Mouse (Mus musculus) small intestine, adult 2 months (tissue): ENCODE measurements around the gene Mpdz. TPM values are rescaled to one million over a fixed set of nuclear protein-coding genes. Genes with fewer than 3 reads are reported as not detected.
A peak's percentile ranks its signal among the peaks of the same experiment; 100 is the strongest.

Source experiments
- H3K27ac ChIP-seq: fragments of 200-500 bp; 2 replicates; pipeline ENCODE4 v1.5.1; 2012; ENCODE audit warnings: low read depth, low read length, control low read depth, inconsistent platforms; ENCODE audit not compliant: insufficient read depth
- H3K27me3 ChIP-seq: fragments of 200-500 bp; 2 replicates; pipeline ENCODE4 v1.6.1; 2012; ENCODE audit warnings: mild to moderate bottlenecking, moderate library complexity, low read length, inconsistent platforms; ENCODE audit not compliant: control insufficient read depth, insufficient read depth
- H3K36me3 ChIP-seq: fragments of 200-500 bp; 2 replicates; pipeline ENCODE4 v1.6.1; 2012; ENCODE audit warnings: mild to moderate bottlenecking, low read length, control low read depth, inconsistent platforms; ENCODE audit not compliant: control insufficient read depth, insufficient read depth
- H3K4me1 ChIP-seq: fragments of 200-500 bp; 2 replicates; pipeline ENCODE4 v1.6.1; 2012; ENCODE audit warnings: low read length, inconsistent platforms, mixed read lengths; ENCODE audit not compliant: control insufficient read depth, insufficient read depth, insufficient read length
- H3K4me3 ChIP-seq: fragments of 200-500 bp; 2 replicates; pipeline ENCODE4 v1.5.1; 2012; ENCODE audit warnings: low read depth, mild to moderate bottlenecking, control low read depth, inconsistent platforms, low read length, moderate library complexity
- CTCF ChIP-seq: fragments of 200-500 bp; IDR thresholded peaks from 2 replicates; pipeline ENCODE4 v1.5.1; 2012; ENCODE audit warnings: low read depth, mild to moderate bottlenecking, control low read depth, inconsistent platforms, low read length, moderate library complexity, mixed read lengths; ENCODE audit not compliant: insufficient replicate concordance, insufficient read length; ENCODE audit errors: extremely low read depth
- POLR2A ChIP-seq: fragments of 200-500 bp; IDR thresholded peaks from 2 replicates; pipeline ENCODE4 v1.6.1; 2012; ENCODE audit warnings: low read depth, mild to moderate bottlenecking, control low read depth, inconsistent platforms, low read length, moderate library complexity
- WGBS: fragments of 180-500 bp; shearing (Covaris S2); methylation state at CpG from one replicate; pipeline ENCODE4 v1.1.7; 2018; 5-methylcytosine and 5-hydroxymethylcytosine counted together
- polyA plus RNA-seq: library from polyadenylated mRNA; depleted of rRNA; stranded (reverse); fragments of >200 nt; gene quantifications from 2 replicates; pipeline ENCODE4 v1.2.3, GENCODE M21; 2012; rRNA removed

Gene Mpdz
- 0.99 and 1.2 TPM in 2 replicates for polyA plus RNA-seq

DNA sequence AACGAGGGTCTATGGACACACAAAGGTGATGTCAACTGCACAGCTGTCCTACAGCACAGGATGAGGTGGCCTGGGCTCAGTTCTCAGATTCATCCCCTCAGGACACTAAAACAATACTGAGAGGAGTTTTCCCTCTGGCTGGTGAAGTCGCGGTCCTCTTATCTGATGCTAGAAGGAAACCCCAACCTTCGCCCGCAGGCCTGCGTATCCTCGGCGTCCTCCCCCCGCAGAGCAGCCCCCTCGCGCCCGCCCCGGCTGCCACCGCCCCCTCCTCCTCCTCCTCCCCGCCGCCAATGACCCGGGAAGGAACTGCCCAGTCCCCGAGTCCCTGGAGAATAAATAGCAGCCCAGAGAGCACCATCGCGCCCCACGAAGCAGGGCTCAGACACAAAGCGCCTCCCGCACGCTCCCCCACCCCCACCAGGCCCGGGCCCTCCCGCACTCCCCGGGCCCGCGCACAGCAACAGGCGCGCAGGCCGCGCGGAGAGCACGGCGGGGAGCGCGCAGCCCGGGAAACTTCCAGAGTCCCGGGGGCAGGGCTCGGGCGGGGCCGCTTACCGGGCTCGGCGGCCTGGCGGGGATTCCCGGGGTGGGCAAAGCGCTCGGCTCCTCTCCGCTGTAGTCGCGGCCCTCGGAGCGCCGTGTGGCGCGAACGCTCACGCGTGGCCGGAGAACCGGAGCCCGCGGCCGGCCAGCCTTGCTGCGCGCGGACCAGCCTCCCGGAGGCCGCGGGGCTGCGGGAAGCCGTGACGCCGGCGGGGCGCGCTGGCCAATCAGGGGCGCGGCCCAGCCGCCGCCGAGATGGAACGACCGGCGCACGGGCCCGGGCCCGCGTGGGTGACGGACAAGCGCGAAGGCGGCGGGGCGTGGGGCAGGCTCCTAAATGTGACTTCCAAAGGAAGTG, at the start of gene Mpdz:
Gene Mpdz, minus strand, starts transcription at position 738 of the 904 bp plus-strand sequence.
- Histone ChIP-seq H3K27me3 (peaks cover 9% of the 10 kb centered on the region; the same call in 1 of the 2 replicates), H3K4me3 (peak within 1 kb of the TSS; percentile 82), H3K27ac (no peak within 1 kb of the TSS), H3K36me3 (no peaks in the 10 kb centered on the region), H3K4me1 (no peaks in the 10 kb centered on the region)
- TF ChIP-seq CTCF (no peak), POLR2A (no peak)
- under 1% methylated on average over 96 of the region's 97 CpGs for WGBS

DNA sequence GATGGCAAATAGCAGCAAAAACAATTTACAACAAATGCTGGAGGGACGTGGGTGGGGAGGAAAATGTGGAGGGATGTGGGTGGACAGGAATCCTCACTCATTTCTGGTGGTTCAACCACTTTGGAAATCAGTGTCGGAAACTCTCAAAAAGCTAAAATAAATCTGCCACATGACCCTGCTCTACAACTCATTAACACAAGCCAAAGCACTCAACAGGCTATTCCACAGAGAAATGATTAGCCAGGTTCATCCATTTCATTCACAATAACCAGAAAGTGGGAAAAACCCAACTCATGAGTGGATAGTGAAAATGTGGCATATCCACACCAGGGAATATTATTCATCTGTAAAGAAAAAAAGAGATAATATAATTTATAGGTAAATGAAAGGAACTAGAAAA, 47.9 kb upstream of the Mpdz start:
- TF ChIP-seq POLR2A (no peak), CTCF (no peak)
- 77% methylated on average over 2 of the region's 2 CpGs for WGBS
- no peak overlapping the region for H3K4me3 ChIP-seq

GRCm38 (mm10) chr4:81484603-81485002, 42.0 kb upstream of the Mpdz start:
- TF ChIP-seq POLR2A (no peak), CTCF (no peak)
- no peak overlapping the region for H3K27ac ChIP-seq
- H3K4me3 ChIP-seq: no peak overlapping the region
- H3K4me1 ChIP-seq: no peaks in the 10 kb centered on the region
- 57% methylated on average over 7 of the region's 7 CpGs for WGBS
- H3K27me3 ChIP-seq: no peaks in the 10 kb centered on the region; the same call in 1 of the 2 replicates
- no peaks in the 10 kb centered on the region for H3K36me3 ChIP-seq

More for the DNA sequence above, 47.9 kb upstream of the Mpdz start:
- H3K36me3 ChIP-seq: no peaks in the 10 kb centered on the region
- H3K4me1 ChIP-seq: no peaks in the 10 kb centered on the region
- H3K27ac ChIP-seq: no peak overlapping the region
- H3K27me3 ChIP-seq: no peaks in the 10 kb centered on the region; the same call in 1 of the 2 replicates

DNA sequence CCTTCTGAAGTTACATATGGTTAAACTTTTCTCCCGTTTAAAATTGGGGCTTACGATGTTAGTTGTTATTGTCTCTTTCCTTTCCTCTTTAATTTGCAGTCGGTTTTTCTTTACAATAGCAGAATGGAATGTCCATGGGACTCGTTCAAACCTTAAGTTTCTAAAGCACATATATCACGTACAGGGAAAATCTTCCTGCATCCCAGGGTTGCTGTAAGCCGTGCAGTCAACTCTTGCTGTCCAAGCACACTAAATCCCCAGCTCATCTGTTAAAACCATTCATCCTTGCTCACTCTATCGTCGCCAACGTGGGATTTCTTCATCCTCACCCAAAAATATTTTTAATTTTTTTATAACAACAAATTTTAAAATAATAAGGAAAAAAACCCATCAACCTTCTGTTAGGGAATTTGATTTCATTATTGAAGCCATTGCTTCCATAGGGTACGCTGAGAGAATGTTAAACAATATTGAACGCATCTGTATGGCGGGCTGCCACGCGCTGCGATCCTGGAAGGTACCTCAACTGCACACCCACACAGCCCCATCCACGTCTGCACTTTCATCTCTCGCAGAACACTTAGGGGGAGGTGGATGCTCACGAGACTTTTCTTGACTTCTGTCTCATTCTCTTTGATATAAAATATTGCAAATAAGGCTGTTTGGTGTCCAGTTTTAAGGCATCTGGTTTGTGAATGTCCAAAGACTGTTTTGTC, 41.4 kb upstream of the Mpdz start:
- TF ChIP-seq POLR2A: no peak
- no peak for TF ChIP-seq CTCF
- H3K4me1 ChIP-seq: no peaks in the 10 kb centered on the region
- 74% methylated on average over 18 of the region's 18 CpGs for WGBS
- H3K4me3 ChIP-seq: no peak overlapping the region
- H3K36me3 ChIP-seq: no peaks in the 10 kb centered on the region
- H3K27me3 ChIP-seq: no peaks in the 10 kb centered on the region; the same call in 1 of the 2 replicates
- H3K27ac ChIP-seq: no peak overlapping the region

DNA sequence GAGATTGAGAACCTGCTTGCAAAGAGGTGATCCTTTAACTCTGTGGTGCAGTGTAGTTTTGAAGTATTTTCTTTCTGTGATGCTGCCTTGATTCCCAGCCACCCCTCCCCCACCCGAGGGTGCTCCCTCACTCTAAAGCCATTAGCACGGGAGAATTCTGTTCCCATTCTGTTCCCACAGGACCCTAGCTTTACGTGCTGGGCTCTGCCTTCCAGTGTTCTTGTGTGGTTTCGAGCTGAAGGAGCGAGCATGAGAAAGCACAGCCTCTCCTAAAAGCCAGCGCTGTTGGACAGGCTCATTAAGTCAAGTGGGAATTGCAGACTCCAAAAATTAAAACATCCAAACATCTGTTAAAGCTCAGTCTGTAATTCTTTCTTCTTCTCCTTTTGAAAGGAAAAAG, 40.5 kb upstream of the Mpdz start:
- no peak for TF ChIP-seq POLR2A
- no peak for TF ChIP-seq CTCF
- H3K27ac ChIP-seq: no peak overlapping the region
- H3K4me1 ChIP-seq: no peaks in the 10 kb centered on the region
- no peak overlapping the region for H3K4me3 ChIP-seq
- WGBS: 30% methylated on average over 6 of the region's 6 CpGs
- no peaks in the 10 kb centered on the region; the same call in 1 of the 2 replicates for H3K27me3 ChIP-seq
- no peaks in the 10 kb centered on the region for H3K36me3 ChIP-seq

DNA sequence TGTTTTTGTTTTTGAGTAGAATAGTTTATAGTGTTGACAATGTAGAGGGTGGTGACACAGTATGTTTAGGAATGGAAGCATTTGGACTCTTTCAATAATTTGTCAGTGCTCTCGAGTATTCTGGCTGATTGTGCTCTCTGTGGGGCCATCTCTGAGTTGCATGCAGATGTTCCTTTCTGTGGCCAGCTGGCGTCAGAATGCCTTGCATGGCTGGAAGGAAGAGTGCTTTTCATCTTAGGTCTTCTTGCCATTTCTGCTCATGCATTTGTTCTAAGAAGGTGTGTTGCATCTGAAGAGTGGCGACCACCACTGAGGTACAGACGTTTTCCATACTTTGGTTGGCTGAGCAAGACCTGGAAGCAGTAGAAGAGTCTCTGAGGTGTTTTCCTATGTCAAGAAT, 24.2 kb upstream of the Mpdz start:
- Histone ChIP-seq H3K4me3 (no peak overlapping the region), H3K27ac (no peak overlapping the region), H3K4me1 (no peaks in the 10 kb centered on the region), H3K27me3 (no peaks in the 10 kb centered on the region), H3K36me3 (no peaks in the 10 kb centered on the region)
- 78% methylated on average over 4 of the region's 4 CpGs for WGBS
- TF ChIP-seq POLR2A: no peak
- TF ChIP-seq CTCF: no peak

- H3K4me1 ChIP-seq: no peaks in the 10 kb centered on the region
- 87% methylated on average over 3 of the region's 3 CpGs for WGBS
- no peaks in the 10 kb centered on the region for H3K36me3 ChIP-seq
- no peak overlapping the region for H3K27ac ChIP-seq
- H3K4me3 ChIP-seq: no peak overlapping the region
- H3K27me3 ChIP-seq: no peaks in the 10 kb centered on the region
- TF ChIP-seq CTCF: no peak
- no peak for TF ChIP-seq POLR2A
Observed at GRCm38 (mm10) chr4:81465172-81465571, 22.6 kb upstream of the Mpdz start.
